Mouse (Mus musculus) ovary, adult 18-20 months (tissue): ENCODE data around the gene Milr1.

Experiments used
- DNase-seq: peaks from one replicate; pipeline ENCODE4 v3.0.0; 2022; ENCODE audit warnings: low spot score, mixed read lengths

The Milr1 gene

DNA sequence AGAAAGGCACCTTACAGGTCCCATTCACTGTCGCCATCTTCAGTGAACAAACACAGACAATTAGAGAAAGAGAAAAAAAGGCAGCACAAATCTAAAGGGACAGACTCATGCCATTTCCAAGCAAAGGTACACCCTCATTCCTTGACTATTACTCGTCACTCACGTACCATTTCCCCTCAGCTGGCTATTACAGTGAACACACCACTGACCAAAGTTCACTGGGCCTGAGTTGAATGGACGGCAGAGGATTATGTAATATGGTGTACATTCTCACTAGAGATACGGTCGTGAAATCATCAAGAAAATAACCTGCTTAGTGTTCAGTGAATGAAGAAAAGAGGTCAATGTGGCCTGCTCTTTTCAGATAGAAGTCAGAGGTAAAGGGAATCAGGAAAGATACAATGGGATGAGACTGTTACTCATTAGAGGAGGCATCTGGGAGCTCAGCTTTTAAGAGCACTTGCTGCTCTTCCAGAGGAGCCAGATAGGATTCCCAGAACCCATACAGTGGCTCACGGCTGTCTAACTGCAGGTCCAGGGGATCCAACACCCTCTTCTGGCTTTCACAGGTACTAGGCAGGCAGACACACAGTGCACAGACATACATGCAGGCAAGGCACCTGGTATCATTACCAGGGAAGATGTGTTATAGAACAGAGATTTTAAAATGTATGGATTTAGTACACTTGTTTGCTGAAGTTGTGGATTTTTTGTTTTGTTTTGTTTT, 61.5 kb downstream of the Milr1 start:
- no peak for DNase-seq

GRCm38 (mm10) chr11:106814601-106815320, 63.7 kb downstream of the Milr1 start:
- no peak for DNase-seq

DNA sequence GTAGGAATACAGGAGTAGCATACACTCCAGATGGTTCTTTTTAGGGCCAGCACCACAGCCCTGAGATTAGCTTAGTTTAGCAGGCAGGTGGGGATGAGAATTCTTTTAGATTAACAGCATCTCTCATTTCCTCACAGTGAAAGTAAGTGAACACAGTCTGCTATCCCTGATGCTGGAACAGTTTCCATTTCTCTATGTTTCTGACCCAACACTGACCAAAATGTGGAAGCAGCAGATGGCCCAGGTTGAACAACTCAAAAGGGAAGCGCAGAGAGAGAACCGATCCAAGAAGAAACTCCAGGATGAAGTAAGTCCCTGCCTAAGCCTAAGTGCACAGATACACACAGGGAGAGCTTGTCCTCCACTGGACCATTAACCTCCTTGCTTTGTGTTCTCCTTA, 64.3 kb downstream of the Milr1 start:
- no peak for DNase-seq

DNA sequence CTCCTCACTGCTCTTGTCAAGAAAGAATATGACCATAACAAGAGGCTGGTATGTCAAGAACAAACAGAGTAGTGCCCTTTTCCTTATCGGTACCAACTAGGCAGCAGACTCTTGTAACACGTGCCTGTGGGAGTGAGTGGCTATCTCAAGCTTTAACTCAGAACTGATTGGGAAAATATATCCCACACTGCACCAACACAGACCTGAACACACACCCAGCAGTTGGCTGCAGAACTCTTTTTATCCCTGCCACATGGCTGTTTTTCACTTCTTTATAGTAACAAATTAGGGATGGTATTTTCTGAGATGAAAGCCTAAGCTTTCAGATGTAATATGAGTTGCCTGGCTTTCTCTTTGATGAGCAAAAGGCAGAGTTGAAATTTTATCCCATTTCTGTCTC, 64.7 kb downstream of the Milr1 start:
- DNase-seq, result no peak

DNA sequence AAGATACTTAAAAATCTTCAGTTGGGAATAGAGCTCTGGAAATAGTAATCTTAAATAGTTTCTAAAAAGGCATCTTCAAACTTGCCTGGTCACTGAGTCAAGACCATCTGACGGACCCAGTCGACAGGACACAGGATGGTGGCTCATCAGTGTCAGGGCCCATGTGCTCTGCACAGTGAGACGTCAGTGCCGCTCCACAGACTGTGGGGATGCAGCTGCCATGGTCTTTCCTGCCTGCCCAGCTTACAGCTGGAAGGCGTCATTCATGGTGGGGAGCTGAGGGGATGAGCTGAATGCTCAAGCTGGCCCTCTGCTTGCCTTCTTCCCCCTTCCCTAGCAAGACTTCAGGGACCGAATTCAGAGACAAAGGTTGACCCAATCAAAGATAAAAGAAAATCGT, 65.3 kb downstream of the Milr1 start:
- no peak for DNase-seq

- no peak for DNase-seq
Observed at GRCm38 (mm10) chr11:106817156-106817555, 66.1 kb downstream of the Milr1 start.

- no peak for DNase-seq
Observed at GRCm38 (mm10) chr11:106817808-106818207, 66.8 kb downstream of the Milr1 start.

- no peak for DNase-seq
Observed at GRCm38 (mm10) chr11:106818341-106818740, 67.3 kb downstream of the Milr1 start.
